ENCODE assay signal across 10 mouse cellular contexts in genomic region chr17:56337190-56337589, GRCm38 (mm10). TPM values are rescaled to one million over a fixed set of nuclear protein-coding genes. Genes with fewer than 3 reads are reported as not detected.
DNase-seq lines count a peak whose midpoint lies in the region; ATAC-seq and TF ChIP-seq lines count a peak whose summit lies in the region.
"Had no signal": no experiment of that assay in that cellular context is flagged by ENCODE, and none has a peak within 500 bp of the region (broad histone marks: within the 10 kb centered on the region; RNA-seq: fewer than 3 reads in every experiment).

No protein-coding gene starts in this region.

- DNase-seq in forebrain, postnatal 0 days, result peak; percentile 41
- DNase-seq in brain, adult 2 months (ENCODE audit: low read depth, low spot score), result peak; percentile 81
- peak; percentile 60 for DNase-seq in gastrocnemius, postnatal 10 days
- peak; percentile 66 for DNase-seq in kidney, postnatal 0 days (ENCODE audit: low spot score)
- peak; percentile 62 for DNase-seq in lung, postnatal 0 days (ENCODE audit: low spot score)
- peak; percentile 34 to 64 for DNase-seq in spleen, adult 18-20 months

- H3K4me1 ChIP-seq in forebrain, postnatal 0 days (ENCODE audit: insufficient read depth), result no peaks in the 10 kb centered on the region
- 0 out of 2 replicates have a peak, but pooled peaks cover 3% of the 10 kb centered on the region for H3K4me1 ChIP-seq in forebrain, embryonic 16.5 days (replicated peaks; ENCODE audit: control insufficient read depth, insufficient read depth, low read length)
- no peaks in the 10 kb centered on the region; the same call in none of the 2 replicates for H3K4me1 ChIP-seq in kidney, postnatal 0 days (replicated peaks; ENCODE audit: insufficient read depth, low read length)
- peaks cover 4% of the 10 kb centered on the region; the same call in 1 of the 2 replicates for H3K4me1 ChIP-seq in lung, postnatal 0 days (ENCODE audit: insufficient read depth, low read depth, low read length)

- no peaks in the 10 kb centered on the region for H3K27me3 ChIP-seq in forebrain, postnatal 0 days (ENCODE audit: insufficient read depth, low read length)
- H3K27me3 ChIP-seq in forebrain, embryonic 16.5 days (replicated peaks; ENCODE audit: control insufficient read depth, insufficient read depth, low read length), result no peaks in the 10 kb centered on the region
- H3K27me3 ChIP-seq in C2C12 (ENCODE audit: control insufficient read depth, insufficient read depth, insufficient read length), result no peaks in the 10 kb centered on the region
- no peaks in the 10 kb centered on the region for H3K27me3 ChIP-seq in kidney, postnatal 0 days (ENCODE audit: insufficient read depth, low read length)
- no peaks in the 10 kb centered on the region for H3K27me3 ChIP-seq in lung, postnatal 0 days (replicated peaks; ENCODE audit: insufficient read depth, low read length)

- H3K79me2 ChIP-seq in C2C12 (ENCODE audit: control insufficient read depth, insufficient read depth), result peaks cover 9% of the 10 kb centered on the region

- no peak for TF ChIP-seq EP300 in lung, postnatal 0 days (IDR thresholded peaks at IDR 0.05)

- H3K36me3 ChIP-seq in forebrain, postnatal 0 days (ENCODE audit: insufficient read depth), result no peaks in the 10 kb centered on the region
- no peaks in the 10 kb centered on the region for H3K36me3 ChIP-seq in forebrain, embryonic 16.5 days (ENCODE audit: control insufficient read depth, insufficient read depth)
- no peaks in the 10 kb centered on the region for H3K36me3 ChIP-seq in C2C12 (ENCODE audit: control insufficient read depth, insufficient read depth)
- no peaks in the 10 kb centered on the region for H3K36me3 ChIP-seq in kidney, postnatal 0 days (ENCODE audit: insufficient read depth, low read length)
- H3K36me3 ChIP-seq in lung, postnatal 0 days (ENCODE audit: insufficient read depth, low read length), result no peaks in the 10 kb centered on the region

- 42% methylated on average over 4 of the region's 4 CpGs for WGBS in forebrain, postnatal 0 days
- 50% methylated on average over 4 of the region's 4 CpGs for WGBS in forebrain, embryonic 16.5 days
- 19% methylated on average over 4 of the region's 4 CpGs for WGBS in kidney, postnatal 0 days
- WGBS in lung, postnatal 0 days, result 25% methylated on average over 4 of the region's 4 CpGs

- H3K4me3 ChIP-seq in forebrain, postnatal 0 days (ENCODE audit: low read depth, low read length), result no peak overlapping the region
- H3K4me3 ChIP-seq in forebrain, embryonic 16.5 days (replicated peaks; ENCODE audit: low read length), result no peak overlapping the region
- H3K4me3 ChIP-seq in C2C12 (ENCODE audit: insufficient read depth, poor library complexity, severe bottlenecking), result no peak overlapping the region
- no peak overlapping the region for H3K4me3 ChIP-seq in kidney, postnatal 0 days (replicated peaks; ENCODE audit: low read depth, low read length)
- no peak overlapping the region for H3K4me3 ChIP-seq in lung, postnatal 0 days (ENCODE audit: low read depth, low read length)

- no peaks in the 10 kb centered on the region for H3K9me3 ChIP-seq in forebrain, postnatal 0 days (ENCODE audit: low read length)
- H3K9me3 ChIP-seq in forebrain, embryonic 16.5 days (ENCODE audit: control insufficient read depth, low read length), result no peaks in the 10 kb centered on the region
- no peaks in the 10 kb centered on the region for H3K9me3 ChIP-seq in kidney, postnatal 0 days (replicated peaks; ENCODE audit: low read length)
- H3K9me3 ChIP-seq in lung, postnatal 0 days (ENCODE audit: low read length), result no peaks in the 10 kb centered on the region

- no peak overlapping the region for H3K9ac ChIP-seq in forebrain, postnatal 0 days
- H3K9ac ChIP-seq in forebrain, embryonic 16.5 days (replicated peaks; ENCODE audit: low read depth, low read length), result no peak overlapping the region
- H3K9ac ChIP-seq in kidney, postnatal 0 days (ENCODE audit: low read depth, low read length), result no peak overlapping the region
- H3K9ac ChIP-seq in lung, postnatal 0 days (replicated peaks; ENCODE audit: low read depth), result no peak overlapping the region

- H3K27ac ChIP-seq in forebrain, postnatal 0 days (ENCODE audit: low read depth, low read length), result no peak overlapping the region
- no peak overlapping the region for H3K27ac ChIP-seq in forebrain, embryonic 16.5 days (ENCODE audit: low read length)
- no peak overlapping the region for H3K27ac ChIP-seq in kidney, postnatal 0 days
- H3K27ac ChIP-seq in lung, postnatal 0 days (ENCODE audit: low read length), result no peak overlapping the region

- H3K79me3 ChIP-seq in C2C12 (ENCODE audit: low read depth), result no peaks in the 10 kb centered on the region

- no peak overlapping the region for H3K4me2 ChIP-seq in forebrain, postnatal 0 days (ENCODE audit: low read depth)
- no peak overlapping the region for H3K4me2 ChIP-seq in forebrain, embryonic 16.5 days (ENCODE audit: low read length)
- no peak overlapping the region for H3K4me2 ChIP-seq in kidney, postnatal 0 days (ENCODE audit: low read length)
- H3K4me2 ChIP-seq in lung, postnatal 0 days (replicated peaks; ENCODE audit: low read depth, low read length), result no peak overlapping the region

- peak; percentile 57 for TF ChIP-seq CTCF in forebrain, postnatal 0 days (IDR thresholded peaks at IDR 0.05; ENCODE audit: low read depth)
- peak; percentile 30 for TF ChIP-seq CTCF in C2C12 (IDR thresholded peaks at IDR 0.05; ENCODE audit: control insufficient read depth, insufficient read depth, insufficient read length)
- TF ChIP-seq CTCF in kidney, postnatal 0 days (IDR thresholded peaks at IDR 0.05; ENCODE audit: low read depth), result peak; percentile 69
- TF ChIP-seq CTCF in lung, postnatal 0 days (IDR thresholded peaks at IDR 0.05), result peak; percentile 65

- no peak overlapping the region for H3ac ChIP-seq in C2C12 (ENCODE audit: control insufficient read depth, insufficient read length, low read depth)

- ATAC-seq in forebrain, postnatal 0 days, result peak; percentile 46; the same call in 1 of the 2 replicates
- no peak for ATAC-seq in forebrain, embryonic 16.5 days
- peak; percentile 13; the same call in 1 of the 2 replicates for ATAC-seq in kidney, postnatal 0 days (replicated peaks; ENCODE audit: low FRiP score, low read depth)
- peak; percentile 34 for ATAC-seq in lung, postnatal 0 days

TF ChIP-seq in C2C12, 6 proteins besides CTCF, POLR2A, EP300 and RAD21:
- no peak for TF ChIP-seq MYOG (IDR thresholded peaks at IDR 0.05; ENCODE audit: control insufficient read depth, extremely low read depth, insufficient read length)
- TF ChIP-seq USF1 (IDR thresholded peaks at IDR 0.05; ENCODE audit: low read depth), result no peak
- no peak for TF ChIP-seq FOSL1 (IDR thresholded peaks at IDR 0.05; ENCODE audit: insufficient read depth, low read length, poor library complexity, severe bottlenecking)
- TF ChIP-seq MYOD1 (IDR thresholded peaks at IDR 0.05; ENCODE audit: control insufficient read depth, insufficient read length, low read depth), result no peak
- no peak for TF ChIP-seq CEBPB (IDR thresholded peaks at IDR 0.05; ENCODE audit: low read depth)
- no peak for TF ChIP-seq MAX (IDR thresholded peaks at IDR 0.05)

RNA-seq across cellular contexts. Expression of gene Kdm4b, which starts 11.3 kb away (rescaled TPM):
- total RNA-seq in forebrain, postnatal 0 days (2014; rRNA removed), result 107 and 133 TPM in 2 replicates
- 46.8 and 53.2 TPM in 2 replicates for polyA plus RNA-seq in forebrain, postnatal 0 days (2015; fragmentation: Nextera tagmentation; extraction: Ambion mirVana)
- 81.6 and 85.0 TPM in 2 replicates for polyA plus RNA-seq in forebrain, embryonic 16.5 days (2015; fragmentation: Nextera tagmentation; extraction: Ambion mirVana)
- polyA plus RNA-seq in C2C12 (2012; fragmentation: generic; extraction: Trizol), result 10.1 TPM
- total RNA-seq in gastrocnemius, postnatal 10 days (2021), result 10 to 100 TPM; 24.9 to 28.6 TPM
- polyA plus RNA-seq in kidney, postnatal 0 days (2015; fragmentation: Nextera tagmentation; extraction: Ambion mirVana), result 22.4 and 23.1 TPM in 2 replicates
- polyA plus RNA-seq in lung, postnatal 0 days (2015; fragmentation: Nextera tagmentation; extraction: Ambion mirVana), result 19.7 and 22.4 TPM in 2 replicates

RNA-seq across cellular contexts. Expression of gene Uhrf1, which starts 34.1 kb away (rescaled TPM):
- 7.4 and 11.6 TPM in 2 replicates for total RNA-seq in forebrain, postnatal 0 days (2014; rRNA removed)
- 8.9 and 9.9 TPM in 2 replicates for polyA plus RNA-seq in forebrain, postnatal 0 days (2015; fragmentation: Nextera tagmentation; extraction: Ambion mirVana)
- 48.1 and 52.2 TPM in 2 replicates for polyA plus RNA-seq in forebrain, embryonic 16.5 days (2015; fragmentation: Nextera tagmentation; extraction: Ambion mirVana)
- 93.0 TPM for polyA plus RNA-seq in C2C12 (2012; fragmentation: generic; extraction: Trizol)
- 10 to 100 TPM; 14.4 to 20.3 TPM for total RNA-seq in gastrocnemius, postnatal 10 days (2021)
- polyA plus RNA-seq in kidney, postnatal 0 days (2015; fragmentation: Nextera tagmentation; extraction: Ambion mirVana), result 54.3 and 67.3 TPM in 2 replicates
- polyA plus RNA-seq in lung, postnatal 0 days (2015; fragmentation: Nextera tagmentation; extraction: Ambion mirVana), result 7.0 and 8.4 TPM in 2 replicates

RNA-seq across cellular contexts. Expression of gene Arrdc5, which starts 37.1 kb away (rescaled TPM):
- total RNA-seq in forebrain, postnatal 0 days (2014; rRNA removed), result not detected in 2 replicates
- polyA plus RNA-seq in forebrain, postnatal 0 days (2015; fragmentation: Nextera tagmentation; extraction: Ambion mirVana), result not detected in 2 replicates
- not detected in 2 replicates for polyA plus RNA-seq in forebrain, embryonic 16.5 days (2015; fragmentation: Nextera tagmentation; extraction: Ambion mirVana)
- not detected for polyA plus RNA-seq in C2C12 (2012; fragmentation: generic; extraction: Trizol)
- total RNA-seq in gastrocnemius, postnatal 10 days (2021), result not detected
- not detected in 2 replicates for polyA plus RNA-seq in kidney, postnatal 0 days (2015; fragmentation: Nextera tagmentation; extraction: Ambion mirVana)
- polyA plus RNA-seq in lung, postnatal 0 days (2015; fragmentation: Nextera tagmentation; extraction: Ambion mirVana), result not detected in 2 replicates
- total RNA-seq: layer of hippocampus, adult 8-10 months had no signal
- polyA plus RNA-seq: stomach, embryonic 14.5 days had no signal

RNA-seq across cellular contexts. Expression of gene Plin3, which starts 44.5 kb away (rescaled TPM):
- 8.1 and 8.5 TPM in 2 replicates for total RNA-seq in forebrain, postnatal 0 days (2014; rRNA removed)
- polyA plus RNA-seq in forebrain, postnatal 0 days (2015; fragmentation: Nextera tagmentation; extraction: Ambion mirVana), result 12.4 and 13.9 TPM in 2 replicates
- polyA plus RNA-seq in forebrain, embryonic 16.5 days (2015; fragmentation: Nextera tagmentation; extraction: Ambion mirVana), result 9.3 and 12.6 TPM in 2 replicates
- 27.5 TPM for polyA plus RNA-seq in C2C12 (2012; fragmentation: generic; extraction: Trizol)
- 10 to 100 TPM; 37.2 to 41.7 TPM for total RNA-seq in gastrocnemius, postnatal 10 days (2021)
- polyA plus RNA-seq in kidney, postnatal 0 days (2015; fragmentation: Nextera tagmentation; extraction: Ambion mirVana), result 69.6 and 75.2 TPM in 2 replicates
- 95.3 and 99.3 TPM in 2 replicates for polyA plus RNA-seq in lung, postnatal 0 days (2015; fragmentation: Nextera tagmentation; extraction: Ambion mirVana)
